Mouse (Mus musculus): ENCODE measurements around the gene Coro7. TPM values are rescaled to one million over a fixed set of nuclear protein-coding genes. Genes with fewer than 3 reads are reported as not detected.
A peak's percentile ranks its signal among the peaks of the same experiment; 100 is the strongest.

The Coro7 gene
- polyA plus RNA-seq, 1 experiment from 2014 or later, result 24.0 TPM

DNA sequence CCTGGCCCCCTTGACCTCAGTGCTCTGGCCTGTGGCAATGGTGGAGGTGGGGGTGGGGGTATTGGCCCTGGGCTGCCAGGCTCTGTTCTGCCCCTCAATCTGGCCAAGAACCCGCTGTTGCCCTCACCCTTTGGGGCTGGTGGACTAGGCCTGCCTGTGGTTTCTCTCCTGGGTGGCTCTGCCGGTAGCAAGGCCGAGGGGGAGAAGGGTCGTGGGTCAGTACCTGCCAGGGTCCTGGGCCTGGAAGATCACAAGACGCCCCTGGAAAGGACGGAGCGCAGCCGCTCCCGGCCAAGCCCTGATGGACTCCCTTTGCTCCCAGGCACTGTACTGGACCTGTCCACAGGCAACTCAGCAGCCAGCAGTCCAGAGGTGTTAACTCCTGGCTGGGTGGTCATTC, 65.8 kb downstream of the Coro7 start:
- Histone ChIP-seq H3K4me3 (ENCODE audit: low read length) (no peak overlapping the region), H3K4me1 (ENCODE audit: insufficient read depth, low read length) (peaks cover 10% of the 10 kb centered on the region), H3K4me2 (replicated peaks; ENCODE audit: low read depth, low read length) (no peak overlapping the region), H3K27me3 (ENCODE audit: insufficient read depth, low read length) (no peaks in the 10 kb centered on the region), H3K9ac (replicated peaks; ENCODE audit: low read length) (no peak overlapping the region), H3K9me3 (ENCODE audit: low read length) (no peaks in the 10 kb centered on the region), H3K27ac (ENCODE audit: low read length) (no peak overlapping the region), H3K36me3 (ENCODE audit: insufficient read depth, low read length) (peaks cover 80% of the 10 kb centered on the region)
- ATAC-seq (ENCODE audit: low FRiP score, low TSS enrichment), result no peak
- WGBS, result 85% methylated on average over 9 of the region's 9 CpGs

DNA sequence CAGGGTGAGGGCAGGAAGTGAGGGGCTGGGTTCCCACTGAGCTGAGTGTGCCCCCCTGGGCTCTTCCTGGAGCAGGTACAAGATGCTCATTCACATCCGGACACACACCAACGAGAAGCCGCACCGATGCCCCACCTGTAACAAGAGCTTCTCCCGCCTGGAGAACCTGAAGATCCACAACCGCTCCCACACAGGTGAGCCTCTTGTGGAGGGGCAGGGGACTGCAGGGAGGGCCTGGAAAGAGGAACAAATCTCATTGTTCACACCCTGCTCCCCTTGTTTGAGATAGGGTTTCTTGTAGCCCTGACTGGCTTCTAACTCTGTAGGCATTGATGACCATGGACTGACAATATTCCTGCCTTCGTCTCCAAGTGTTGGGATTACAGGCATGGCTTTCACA, 67.9 kb downstream of the Coro7 start:
- no peak for ATAC-seq (ENCODE audit: low FRiP score, low TSS enrichment)
- Histone ChIP-seq H3K27ac (ENCODE audit: low read length) (no peak overlapping the region), H3K4me3 (ENCODE audit: low read length) (no peak overlapping the region), H3K36me3 (ENCODE audit: insufficient read depth, low read length) (peaks cover 66% of the 10 kb centered on the region), H3K4me1 (ENCODE audit: insufficient read depth, low read length) (peaks cover 29% of the 10 kb centered on the region), H3K4me2 (replicated peaks; ENCODE audit: low read depth, low read length) (no peak overlapping the region), H3K9ac (replicated peaks; ENCODE audit: low read length) (no peak overlapping the region), H3K9me3 (ENCODE audit: low read length) (no peaks in the 10 kb centered on the region), H3K27me3 (ENCODE audit: insufficient read depth, low read length) (no peaks in the 10 kb centered on the region)
- WGBS, result 91% methylated on average over 7 of the region's 7 CpGs

DNA sequence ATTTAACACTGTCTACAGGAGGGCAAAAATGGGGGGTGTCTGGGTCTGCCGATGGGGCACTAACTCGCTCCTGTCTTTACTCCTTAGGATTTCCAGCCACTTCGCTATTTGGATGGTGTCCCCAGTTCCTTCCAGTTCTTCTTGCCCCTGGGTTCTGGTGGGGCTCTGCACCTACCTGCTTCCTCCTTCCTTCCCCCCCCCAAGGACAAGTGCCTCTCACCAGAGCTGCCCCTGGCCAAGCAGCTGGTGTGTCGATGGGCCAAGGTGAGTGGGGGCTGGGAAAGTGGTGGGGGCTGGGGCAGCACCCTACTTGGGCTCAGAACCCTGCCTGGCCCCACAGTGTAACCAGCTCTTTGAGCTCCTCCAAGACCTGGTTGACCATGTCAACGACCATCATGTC, 68.4 kb downstream of the Coro7 start:
- no peaks in the 10 kb centered on the region for H3K9me3 ChIP-seq (ENCODE audit: low read length)
- no peak overlapping the region for H3K27ac ChIP-seq (ENCODE audit: low read length)
- H3K36me3 ChIP-seq (ENCODE audit: insufficient read depth, low read length), result peaks cover 64% of the 10 kb centered on the region
- H3K9ac ChIP-seq (replicated peaks; ENCODE audit: low read length), result no peak overlapping the region
- H3K27me3 ChIP-seq (ENCODE audit: insufficient read depth, low read length), result no peaks in the 10 kb centered on the region
- 90% methylated on average over 5 of the region's 5 CpGs for WGBS
- peaks cover 30% of the 10 kb centered on the region for H3K4me1 ChIP-seq (ENCODE audit: insufficient read depth, low read length)
- H3K4me2 ChIP-seq (replicated peaks; ENCODE audit: low read depth, low read length), result no peak overlapping the region
- no peak overlapping the region for H3K4me3 ChIP-seq (ENCODE audit: low read length)
- ATAC-seq (ENCODE audit: low FRiP score, low TSS enrichment), result no peak

DNA sequence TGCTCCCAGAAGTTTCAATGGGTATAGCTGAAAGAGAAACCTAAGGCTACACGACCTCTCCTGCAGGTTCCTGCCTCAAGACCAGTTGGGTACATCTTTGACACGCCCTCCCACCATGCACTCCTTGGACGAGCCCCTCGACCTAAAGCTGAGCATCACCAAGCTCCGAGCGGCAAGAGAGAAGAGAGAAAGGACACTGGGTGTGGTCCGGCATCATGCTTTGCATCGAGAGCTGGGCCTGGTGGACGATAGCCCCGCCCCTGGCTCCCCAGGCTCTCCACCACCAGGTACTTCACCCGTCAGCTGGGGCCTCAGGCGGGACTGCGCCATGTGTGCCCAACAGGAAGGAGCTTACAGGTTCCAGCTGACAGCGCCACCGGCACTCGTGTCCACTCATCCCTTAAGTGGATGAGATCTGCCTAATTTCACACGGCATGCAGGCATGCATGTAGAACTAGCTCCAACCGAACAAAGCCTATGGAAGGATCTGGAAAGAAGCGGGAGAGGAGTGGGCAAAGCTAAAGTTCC, 71.0 kb downstream of the Coro7 start:
- peaks cover 52% of the 10 kb centered on the region for H3K4me1 ChIP-seq (ENCODE audit: insufficient read depth, low read length)

DNA sequence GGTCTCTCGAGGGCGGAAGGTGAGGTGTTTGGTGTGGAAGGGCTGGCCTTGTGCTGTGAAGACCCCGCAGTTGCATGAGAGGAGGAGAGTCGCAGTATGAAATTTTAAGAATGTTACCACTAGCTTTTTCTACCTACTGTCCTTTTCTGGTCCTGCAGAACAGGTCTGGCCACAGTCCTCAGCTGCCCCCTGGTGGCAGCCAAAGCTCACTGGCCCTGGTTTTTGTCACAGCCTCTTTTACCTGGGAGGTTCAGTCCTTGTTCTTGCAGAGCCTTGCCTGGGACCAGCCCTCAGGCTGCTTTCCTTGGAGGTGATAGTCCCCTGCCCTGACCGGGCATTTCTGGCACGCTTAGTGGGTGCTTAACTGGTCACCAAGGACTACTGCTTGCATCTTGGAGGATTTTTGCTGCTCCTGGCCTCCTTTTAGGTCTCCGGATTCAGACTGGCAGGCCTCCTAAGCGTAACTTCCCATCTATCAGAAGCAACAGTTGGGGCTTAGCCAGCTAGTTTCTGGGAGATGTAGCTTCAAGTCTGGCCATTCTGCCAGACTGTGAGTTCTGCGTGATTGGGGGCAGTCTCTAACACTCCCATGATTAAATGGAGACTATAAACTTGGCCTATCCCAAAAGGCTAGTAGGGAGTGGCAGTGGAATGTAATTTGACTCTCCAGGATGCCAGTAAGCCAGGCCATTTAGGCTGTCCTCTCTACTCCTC, 71.6 kb downstream of the Coro7 start:
- Histone ChIP-seq H3K9ac (replicated peaks; ENCODE audit: low read length) (peak overlapping the region; percentile 32; the same call in 1 of the 2 replicates), H3K9me3 (ENCODE audit: low read length) (no peaks in the 10 kb centered on the region), H3K4me1 (ENCODE audit: insufficient read depth, low read length) (peaks cover 58% of the 10 kb centered on the region), H3K4me3 (ENCODE audit: low read length) (no peak overlapping the region), H3K36me3 (ENCODE audit: insufficient read depth, low read length) (peaks cover 32% of the 10 kb centered on the region), H3K27ac (ENCODE audit: low read length) (peak overlapping the region; percentile 48), H3K27me3 (ENCODE audit: insufficient read depth, low read length) (no peaks in the 10 kb centered on the region), H3K4me2 (replicated peaks; ENCODE audit: low read depth, low read length) (no peak overlapping the region)
- 43% methylated on average over 9 of the region's 9 CpGs for WGBS
- ATAC-seq (ENCODE audit: low FRiP score, low TSS enrichment), result peak; percentile 12; the same call in 1 of the 2 replicates

More for the DNA sequence above, 71.0 kb downstream of the Coro7 start:
- no peaks in the 10 kb centered on the region for H3K27me3 ChIP-seq (ENCODE audit: insufficient read depth, low read length)
- 67% methylated on average over 19 of the region's 19 CpGs for WGBS
- H3K4me2 ChIP-seq (replicated peaks; ENCODE audit: low read depth, low read length), result no peak overlapping the region; the same call in 1 of the 2 replicates
- no peaks in the 10 kb centered on the region for H3K9me3 ChIP-seq (ENCODE audit: low read length)
- H3K36me3 ChIP-seq (ENCODE audit: insufficient read depth, low read length), result peaks cover 38% of the 10 kb centered on the region
- H3K9ac ChIP-seq (replicated peaks; ENCODE audit: low read length), result 0 out of 2 replicates have a peak overlapping the region, but pooled peaks have one; percentile 24
- peak overlapping the region; percentile 48 for H3K27ac ChIP-seq (ENCODE audit: low read length)
- no peak overlapping the region for H3K4me3 ChIP-seq (ENCODE audit: low read length)
- ATAC-seq (ENCODE audit: low FRiP score, low TSS enrichment), result peak; percentile 36; the same call in 1 of the 2 replicates

DNA sequence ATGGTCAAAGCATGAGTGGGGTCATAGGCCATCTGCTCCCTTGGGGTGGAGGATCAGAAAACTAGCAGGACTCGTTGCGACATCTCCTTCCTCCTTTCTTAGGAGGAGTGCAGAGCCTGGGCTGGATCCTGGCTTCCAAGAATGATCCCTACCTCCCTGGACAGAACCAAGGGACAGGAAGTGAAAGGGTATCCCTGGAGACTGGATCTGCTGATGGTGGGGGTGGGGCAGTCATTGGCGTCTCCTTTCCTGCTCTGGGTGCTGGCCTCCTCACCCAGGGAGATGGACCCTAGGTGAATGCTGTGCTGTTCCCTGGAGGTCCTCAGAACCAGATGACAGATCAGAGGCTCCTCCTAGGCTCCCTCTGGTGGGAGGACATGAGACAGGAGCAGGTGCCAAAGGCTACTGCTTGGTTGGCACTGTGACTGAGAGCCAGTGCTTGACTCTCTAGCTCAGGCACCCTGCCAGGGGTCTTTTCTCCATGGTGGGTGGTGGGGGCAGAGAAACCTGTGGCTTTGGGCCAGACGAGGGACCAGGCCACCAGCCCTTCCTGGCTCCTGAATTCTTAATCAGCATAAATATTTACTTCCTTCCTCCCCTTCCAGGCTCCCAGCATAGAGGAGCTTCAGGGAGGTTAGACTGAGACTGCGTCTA, 73.0 kb downstream of the Coro7 start:
- Histone ChIP-seq H3K4me1 (ENCODE audit: insufficient read depth, low read length) (peaks cover 71% of the 10 kb centered on the region), H3K9me3 (ENCODE audit: low read length) (no peaks in the 10 kb centered on the region), H3K4me2 (replicated peaks; ENCODE audit: low read depth, low read length) (peak overlapping the region; percentile 6; the same call in 1 of the 2 replicates), H3K27ac (ENCODE audit: low read length) (peak overlapping the region; percentile 41), H3K27me3 (ENCODE audit: insufficient read depth, low read length) (no peaks in the 10 kb centered on the region), H3K36me3 (ENCODE audit: insufficient read depth, low read length) (peaks cover 18% of the 10 kb centered on the region), H3K4me3 (ENCODE audit: low read length) (no peak overlapping the region), H3K9ac (replicated peaks; ENCODE audit: low read length) (peak overlapping the region; percentile 32)
- WGBS, result 12% methylated on average over 5 of the region's 5 CpGs
- ATAC-seq (ENCODE audit: low FRiP score, low TSS enrichment), result no peak

DNA sequence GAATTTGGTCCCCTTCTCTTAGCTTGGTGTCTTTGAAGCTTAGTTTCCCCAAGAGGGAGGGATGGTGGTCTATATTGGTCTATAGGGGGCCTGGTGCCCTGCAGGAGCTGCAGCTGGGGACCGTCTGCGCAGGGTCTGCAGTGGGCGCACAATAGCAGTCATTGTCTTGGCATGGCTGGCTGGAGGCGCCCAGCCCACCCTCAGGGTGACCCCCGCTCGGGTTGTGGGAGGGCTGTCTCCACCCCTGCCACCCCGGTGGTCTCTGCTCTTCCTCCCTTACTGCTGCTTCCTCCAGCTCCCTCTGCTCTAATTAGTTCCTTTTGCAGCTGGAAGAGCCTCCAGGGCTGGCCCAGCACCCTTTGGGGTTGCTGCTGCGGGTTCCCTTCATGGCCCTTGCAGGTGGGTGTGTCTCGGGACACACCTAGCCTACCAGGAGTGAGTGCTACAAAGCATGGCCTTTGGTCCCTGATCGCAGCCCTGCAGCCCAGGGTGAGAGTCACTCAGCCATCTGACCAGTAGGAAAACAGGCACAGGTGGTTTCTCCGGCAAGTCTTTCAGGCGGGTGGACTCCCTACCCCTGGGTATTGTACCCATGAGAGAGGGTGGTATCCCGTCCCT, 74.0 kb downstream of the Coro7 start:
- WGBS, result 38% methylated on average over 13 of the region's 13 CpGs
- H3K9me3 ChIP-seq (ENCODE audit: low read length), result no peaks in the 10 kb centered on the region
- H3K4me1 ChIP-seq (ENCODE audit: insufficient read depth, low read length), result peaks cover 81% of the 10 kb centered on the region
- no peaks in the 10 kb centered on the region for H3K27me3 ChIP-seq (ENCODE audit: insufficient read depth, low read length)
- H3K36me3 ChIP-seq (ENCODE audit: insufficient read depth, low read length), result peaks cover 10% of the 10 kb centered on the region
- no peak overlapping the region for H3K4me3 ChIP-seq (ENCODE audit: low read length)
- H3K27ac ChIP-seq (ENCODE audit: low read length), result peak overlapping the region; percentile 41
- H3K4me2 ChIP-seq (replicated peaks; ENCODE audit: low read depth, low read length), result peak overlapping the region; percentile 14; the same call in 1 of the 2 replicates
- H3K9ac ChIP-seq (replicated peaks; ENCODE audit: low read length), result no peak overlapping the region
- no peak for ATAC-seq (ENCODE audit: low FRiP score, low TSS enrichment)

DNA sequence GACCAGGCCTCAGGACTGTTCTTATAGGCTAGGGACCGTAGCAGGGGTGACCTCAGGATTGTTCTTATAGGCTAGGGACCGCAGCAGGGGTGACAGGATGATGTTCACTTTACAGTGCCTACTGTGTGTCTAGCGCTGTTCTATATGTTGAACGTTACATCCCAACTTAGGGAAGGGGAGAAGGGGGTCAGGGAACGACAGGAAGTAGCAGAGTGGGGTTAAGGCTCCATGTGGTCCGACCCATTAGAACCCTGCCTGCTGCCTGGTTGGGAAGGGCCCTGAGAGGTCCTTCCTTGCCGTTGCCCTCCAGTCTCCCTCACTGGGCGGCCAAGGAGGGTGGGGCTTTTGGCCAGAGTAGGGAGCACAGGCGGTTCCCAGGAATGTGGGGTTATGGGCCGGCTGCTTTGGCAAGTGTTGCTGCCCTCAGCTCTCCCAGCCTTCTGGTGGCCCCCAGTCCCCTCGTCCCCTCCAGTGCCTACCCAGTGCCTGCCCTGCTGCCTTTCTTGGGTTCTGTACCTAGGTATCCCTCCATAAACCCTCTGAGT, 75.2 kb downstream of the Coro7 start:
- 54% methylated on average over 11 of the region's 11 CpGs for WGBS
- Histone ChIP-seq H3K9me3 (ENCODE audit: low read length) (no peaks in the 10 kb centered on the region), H3K36me3 (ENCODE audit: insufficient read depth, low read length) (no peaks in the 10 kb centered on the region), H3K9ac (replicated peaks; ENCODE audit: low read length) (peak overlapping the region; percentile 25; the same call in 1 of the 2 replicates), H3K4me2 (replicated peaks; ENCODE audit: low read depth, low read length) (no peak overlapping the region), H3K4me3 (ENCODE audit: low read length) (no peak overlapping the region), H3K27ac (ENCODE audit: low read length) (peak overlapping the region; percentile 95), H3K27me3 (ENCODE audit: insufficient read depth, low read length) (no peaks in the 10 kb centered on the region), H3K4me1 (ENCODE audit: insufficient read depth, low read length) (peaks cover 93% of the 10 kb centered on the region)
- no peak for ATAC-seq (ENCODE audit: low FRiP score, low TSS enrichment)

DNA sequence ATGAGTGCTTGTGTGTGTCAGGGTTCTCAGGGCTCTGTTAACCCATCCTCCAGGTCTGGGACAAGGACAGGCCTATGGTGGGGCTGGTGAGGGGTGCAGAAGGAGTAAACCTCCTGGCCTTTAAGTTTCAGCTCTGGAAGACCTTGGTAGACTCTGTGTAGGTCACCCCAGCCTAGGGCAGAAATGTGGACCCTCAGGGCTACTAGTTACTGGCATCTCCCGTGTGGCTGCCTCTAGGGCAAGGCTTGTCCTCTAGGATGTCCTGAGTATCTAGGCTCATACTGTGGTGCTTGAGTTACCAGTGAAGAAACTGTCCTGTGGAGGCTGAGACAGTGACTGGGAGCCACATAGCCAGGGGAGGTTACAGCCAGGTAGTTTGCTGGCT, 76.1 kb downstream of the Coro7 start:
- H3K9ac ChIP-seq (replicated peaks; ENCODE audit: low read length), result peak overlapping the region; percentile 49; the same call in 1 of the 2 replicates
- 53% methylated on average over 1 of the region's 1 CpGs for WGBS
- ATAC-seq (ENCODE audit: low FRiP score, low TSS enrichment), result no peak

More for the DNA sequence above, 76.1 kb downstream of the Coro7 start:
- Histone ChIP-seq H3K36me3 (ENCODE audit: insufficient read depth, low read length) (no peaks in the 10 kb centered on the region), H3K4me1 (ENCODE audit: insufficient read depth, low read length) (peaks cover 97% of the 10 kb centered on the region), H3K9me3 (ENCODE audit: low read length) (no peaks in the 10 kb centered on the region), H3K27me3 (ENCODE audit: insufficient read depth, low read length) (no peaks in the 10 kb centered on the region), H3K4me3 (ENCODE audit: low read length) (no peak overlapping the region), H3K4me2 (replicated peaks; ENCODE audit: low read depth, low read length) (peak overlapping the region; percentile 22; the same call in 1 of the 2 replicates), H3K27ac (ENCODE audit: low read length) (peak overlapping the region; percentile 95)
